Mouse (Mus musculus): ENCODE measurements around the gene Lyg2. TPM values are rescaled to one million over a fixed set of nuclear protein-coding genes. Genes with fewer than 3 reads are reported as not detected.

The Lyg2 gene
- polyA plus RNA-seq (2012; rRNA removed), result not detected in 2 replicates
- not detected in 2 replicates for polyA plus RNA-seq (2014; fragmentation: Nextera tagmentation; extraction: Ambion mirVana)

- no peak within 1 kb of the TSS for H3K27ac ChIP-seq (replicated peaks; ENCODE audit: low read depth, low read length)
- DNase-seq (ENCODE audit: low spot score) (no peak), ATAC-seq (ENCODE audit: low FRiP score, low read depth) (no peak)
- H3K9me3 ChIP-seq (ENCODE audit: control insufficient read depth, low read length), result no peaks in the 10 kb centered on the region
- no peaks in the 10 kb centered on the region for H3K27me3 ChIP-seq (ENCODE audit: control insufficient read depth, insufficient read depth, low read length)
- H3K4me3 ChIP-seq (replicated peaks; ENCODE audit: low read length), result no peak within 1 kb of the TSS
- TF ChIP-seq POLR2A (IDR thresholded peaks at IDR 0.05; ENCODE audit: borderline replicate concordance, extremely low read depth, insufficient read depth, insufficient read length), result no peak
- WGBS, result 40% methylated on average over 5 of the region's 5 CpGs
- H3K4me1 ChIP-seq (ENCODE audit: control insufficient read depth, insufficient read depth, low read length), result no peaks in the 10 kb centered on the region
- H3K9ac ChIP-seq (ENCODE audit: low read depth, low read length, severe bottlenecking), result no peak within 1 kb of the TSS
- H3K36me3 ChIP-seq (ENCODE audit: control insufficient read depth, insufficient read depth, low read length), result no peaks in the 10 kb centered on the region
- no peak within 1 kb of the TSS for H3K4me2 ChIP-seq (replicated peaks; ENCODE audit: low read depth, low read length, severe bottlenecking)
These were observed at the start of gene Lyg2 for GRCm38 (mm10) chr1:37916393-37916792. Gene Lyg2 (minus strand): TSS chr1:37916493.

GRCm38 (mm10) chr1:37965571-37965970 is 49.3 kb upstream of the Lyg2 start:
- H3K27ac ChIP-seq (replicated peaks; ENCODE audit: low read depth, low read length), result no peak overlapping the region
- no peak for TF ChIP-seq POLR2A (IDR thresholded peaks at IDR 0.05; ENCODE audit: borderline replicate concordance, extremely low read depth, insufficient read depth, insufficient read length)

DNA sequence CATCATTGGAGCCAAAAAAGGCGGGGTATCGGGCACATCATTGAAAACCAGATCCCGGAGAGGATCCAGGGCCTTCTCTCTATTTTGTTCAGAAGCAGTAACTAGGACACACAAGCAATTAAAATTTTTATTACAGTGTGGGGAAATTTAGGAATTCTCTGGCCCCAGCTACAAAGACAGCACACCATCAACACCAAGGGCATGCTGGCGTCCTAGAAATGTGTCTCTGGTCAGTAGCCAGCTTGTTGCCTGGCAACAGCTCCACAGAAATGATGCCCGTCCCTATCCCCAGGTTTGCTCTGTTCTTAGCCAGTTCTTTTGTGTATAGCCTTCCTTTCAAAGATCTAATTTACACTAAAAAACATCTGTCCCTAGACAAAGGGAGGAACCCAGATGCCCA is 43.2 kb upstream of the Lyg2 start:
- H3K9me3 ChIP-seq (ENCODE audit: control insufficient read depth, low read length), result no peaks in the 10 kb centered on the region
- no peak overlapping the region for H3K27ac ChIP-seq (replicated peaks; ENCODE audit: low read depth, low read length)
- H3K36me3 ChIP-seq (ENCODE audit: control insufficient read depth, insufficient read depth, low read length), result no peaks in the 10 kb centered on the region
- no peak for ATAC-seq (ENCODE audit: low FRiP score, low read depth)
- no peaks in the 10 kb centered on the region for H3K27me3 ChIP-seq (ENCODE audit: control insufficient read depth, insufficient read depth, low read length)
- 68% methylated on average over 5 of the region's 5 CpGs for WGBS
- no peak overlapping the region for H3K4me3 ChIP-seq (replicated peaks; ENCODE audit: low read length)
- no peak for TF ChIP-seq POLR2A (IDR thresholded peaks at IDR 0.05; ENCODE audit: borderline replicate concordance, extremely low read depth, insufficient read depth, insufficient read length)
- H3K4me2 ChIP-seq (replicated peaks; ENCODE audit: low read depth, low read length, severe bottlenecking), result no peak overlapping the region
- H3K4me1 ChIP-seq (ENCODE audit: control insufficient read depth, insufficient read depth, low read length), result peaks cover 4% of the 10 kb centered on the region; the same call in 1 of the 2 replicates
- no peak overlapping the region for H3K9ac ChIP-seq (ENCODE audit: low read depth, low read length, severe bottlenecking)
- no peak for DNase-seq (ENCODE audit: low spot score)

More at GRCm38 (mm10) chr1:37965571-37965970, 49.3 kb upstream of the Lyg2 start:
- 45% methylated on average over 10 of the region's 10 CpGs for WGBS
- Histone ChIP-seq H3K9me3 (ENCODE audit: control insufficient read depth, low read length) (no peaks in the 10 kb centered on the region), H3K36me3 (ENCODE audit: control insufficient read depth, insufficient read depth, low read length) (no peaks in the 10 kb centered on the region), H3K4me1 (ENCODE audit: control insufficient read depth, insufficient read depth, low read length) (no peaks in the 10 kb centered on the region), H3K9ac (ENCODE audit: low read depth, low read length, severe bottlenecking) (no peak overlapping the region), H3K27me3 (ENCODE audit: control insufficient read depth, insufficient read depth, low read length) (no peaks in the 10 kb centered on the region), H3K4me3 (replicated peaks; ENCODE audit: low read length) (no peak overlapping the region), H3K4me2 (replicated peaks; ENCODE audit: low read depth, low read length, severe bottlenecking) (no peak overlapping the region)
- no peak for DNase-seq (ENCODE audit: low spot score)
- ATAC-seq (ENCODE audit: low FRiP score, low read depth), result no peak

DNA sequence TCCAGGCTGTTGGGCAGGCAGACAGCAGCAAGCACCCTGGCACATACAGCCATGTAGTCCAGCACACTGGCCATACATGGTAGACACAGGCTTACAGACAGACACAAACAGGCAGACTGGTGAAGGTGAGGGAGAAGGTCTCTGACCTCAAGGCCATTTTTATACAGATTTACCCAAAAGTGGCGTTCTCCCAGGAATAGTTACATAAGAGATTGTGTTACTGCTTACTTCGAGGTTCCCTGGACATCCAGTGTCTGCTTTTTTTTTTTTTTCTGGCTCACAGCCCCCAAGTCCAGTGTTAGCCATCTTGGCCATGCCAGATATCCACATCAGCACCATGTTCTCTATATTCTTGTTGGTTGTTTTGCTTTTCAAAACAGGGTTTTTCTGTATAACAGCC is 42.2 kb upstream of the Lyg2 start:
- Histone ChIP-seq H3K9ac (ENCODE audit: low read depth, low read length, severe bottlenecking) (no peak overlapping the region), H3K4me3 (replicated peaks; ENCODE audit: low read length) (no peak overlapping the region), H3K27me3 (ENCODE audit: control insufficient read depth, insufficient read depth, low read length) (no peaks in the 10 kb centered on the region), H3K4me1 (ENCODE audit: control insufficient read depth, insufficient read depth, low read length) (peaks cover 4% of the 10 kb centered on the region; the same call in 1 of the 2 replicates), H3K9me3 (ENCODE audit: control insufficient read depth, low read length) (no peaks in the 10 kb centered on the region), H3K4me2 (replicated peaks; ENCODE audit: low read depth, low read length, severe bottlenecking) (no peak overlapping the region), H3K27ac (replicated peaks; ENCODE audit: low read depth, low read length) (no peak overlapping the region), H3K36me3 (ENCODE audit: control insufficient read depth, insufficient read depth, low read length) (no peaks in the 10 kb centered on the region)
- no peak for TF ChIP-seq POLR2A (IDR thresholded peaks at IDR 0.05; ENCODE audit: borderline replicate concordance, extremely low read depth, insufficient read depth, insufficient read length)
- no peak for ATAC-seq (ENCODE audit: low FRiP score, low read depth)
- DNase-seq (ENCODE audit: low spot score), result no peak
- WGBS, result 67% methylated on average over 2 of the region's 2 CpGs

DNA sequence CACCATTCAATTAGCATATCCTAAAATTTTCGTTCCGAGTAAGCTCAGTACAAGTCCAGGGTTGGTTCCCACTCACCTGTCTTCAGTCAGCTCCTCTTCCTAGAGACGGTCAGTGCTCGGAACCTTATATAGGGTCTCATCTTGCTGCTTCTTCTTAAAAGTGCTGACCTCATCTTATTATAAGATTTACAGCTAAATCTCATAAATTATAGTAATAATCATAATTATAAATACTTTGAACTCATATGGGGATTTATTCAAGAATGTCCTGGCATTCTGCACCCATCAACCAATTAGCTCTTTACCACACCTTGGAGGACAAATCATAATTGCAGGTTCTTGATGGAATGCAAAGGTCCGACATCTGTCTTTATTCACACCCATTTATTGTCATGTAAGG is 41.4 kb upstream of the Lyg2 start, which contains the start of gene Lyg1:
Gene Lyg1 (minus strand): TSS at position 101 of the 400 bp plus-strand sequence.
- no peaks in the 10 kb centered on the region for H3K27me3 ChIP-seq (ENCODE audit: control insufficient read depth, insufficient read depth, low read length)
- H3K4me1 ChIP-seq (ENCODE audit: control insufficient read depth, insufficient read depth, low read length), result peaks cover 4% of the 10 kb centered on the region; the same call in 1 of the 2 replicates
- H3K4me3 ChIP-seq (replicated peaks; ENCODE audit: low read length), result no peak within 1 kb of the TSS
- TF ChIP-seq POLR2A (IDR thresholded peaks at IDR 0.05; ENCODE audit: borderline replicate concordance, extremely low read depth, insufficient read depth, insufficient read length), result no peak
- ATAC-seq (ENCODE audit: low FRiP score, low read depth), result no peak
- H3K27ac ChIP-seq (replicated peaks; ENCODE audit: low read depth, low read length), result no peak within 1 kb of the TSS
- DNase-seq (ENCODE audit: low spot score), result no peak
- no peak within 1 kb of the TSS for H3K4me2 ChIP-seq (replicated peaks; ENCODE audit: low read depth, low read length, severe bottlenecking)
- 84% methylated on average over 5 of the region's 5 CpGs for WGBS
- H3K9ac ChIP-seq (ENCODE audit: low read depth, low read length, severe bottlenecking), result no peak within 1 kb of the TSS
- H3K9me3 ChIP-seq (ENCODE audit: control insufficient read depth, low read length), result no peaks in the 10 kb centered on the region
- H3K36me3 ChIP-seq (ENCODE audit: control insufficient read depth, insufficient read depth, low read length), result no peaks in the 10 kb centered on the region
